11 mouse cellular contexts compared by ENCODE assay signal in genomic region chr16:22622286-22622685, GRCm38 (mm10). TPM values are rescaled to one million over a fixed set of nuclear protein-coding genes. Genes with fewer than 3 reads are reported as not detected.
DNase-seq lines count a peak whose midpoint lies in the region; ATAC-seq and TF ChIP-seq lines count a peak whose summit lies in the region.
"Had no signal": no experiment of that assay in that cellular context is flagged by ENCODE, and none has a peak within 500 bp of the region (broad histone marks: within the 10 kb centered on the region; RNA-seq: fewer than 3 reads in every experiment).

No protein-coding gene starts in this region.

- no peak overlapping the region for H3K4me2 ChIP-seq in hindbrain, embryonic 12.5 days (replicated peaks)
- no peak overlapping the region for H3K4me2 ChIP-seq in lung, embryonic 14.5 days
- H3K4me2 ChIP-seq: heart, embryonic 11.5 days had no signal

- 40% methylated on average over 9 of the region's 9 CpGs for WGBS in hindbrain, embryonic 10.5 days
- WGBS in hindbrain, embryonic 12.5 days, result 39% methylated on average over 9 of the region's 9 CpGs
- WGBS in cerebellum, adult 2 months, result 17% methylated on average over 9 of the region's 9 CpGs
- WGBS in kidney, adult 2 months, result 10% methylated on average over 9 of the region's 9 CpGs
- 22% methylated on average over 9 of the region's 9 CpGs for WGBS in lung, embryonic 14.5 days

- peak; percentile 6 for DNase-seq in hindbrain, embryonic 10.5 days (ENCODE audit: low spot score)
- DNase-seq in cerebellum, adult 2 months, result peak; percentile 63 to 72
- DNase-seq in kidney, adult 2 months, result peak; percentile 90
- peak; percentile 8 for DNase-seq in lung, embryonic 14.5 days
- no peak for DNase-seq in right cerebral cortex, postnatal 4 days
- no peak for DNase-seq in urinary bladder, adult 2 months (ENCODE audit: low spot score)
- DNase-seq in ovary, postnatal 14 days (ENCODE audit: low spot score), result no peak
- DNase-seq: right cerebral cortex, postnatal 25 days had no signal

- no peaks in the 10 kb centered on the region for H3K9me3 ChIP-seq in hindbrain, embryonic 10.5 days
- H3K9me3 ChIP-seq in hindbrain, embryonic 12.5 days (replicated peaks), result no peaks in the 10 kb centered on the region
- H3K9me3 ChIP-seq in lung, embryonic 14.5 days (ENCODE audit: low read depth, low read length), result no peaks in the 10 kb centered on the region

- ATAC-seq in hindbrain, embryonic 12.5 days (ENCODE audit: low FRiP score), result no peak
- ATAC-seq in lung, embryonic 14.5 days (ENCODE audit: insufficient read depth), result no peak
- ATAC-seq: forebrain, embryonic 14.5 days had no signal

- no peaks in the 10 kb centered on the region for H3K36me3 ChIP-seq in hindbrain, embryonic 10.5 days
- H3K36me3 ChIP-seq in hindbrain, embryonic 12.5 days, result no peaks in the 10 kb centered on the region
- H3K36me3 ChIP-seq in kidney, adult 2 months (ENCODE audit: control insufficient read depth, insufficient read depth, low read length), result no peaks in the 10 kb centered on the region
- H3K36me3 ChIP-seq in lung, embryonic 14.5 days (ENCODE audit: insufficient read depth), result no peaks in the 10 kb centered on the region

- H3K27me3 ChIP-seq in hindbrain, embryonic 10.5 days (ENCODE audit: insufficient read depth, poor library complexity, severe bottlenecking), result peaks cover 4% of the 10 kb centered on the region
- H3K27me3 ChIP-seq in hindbrain, embryonic 12.5 days, result no peaks in the 10 kb centered on the region
- no peaks in the 10 kb centered on the region for H3K27me3 ChIP-seq in cerebellum, adult 2 months (ENCODE audit: control insufficient read depth, insufficient read depth, low read length)
- no peaks in the 10 kb centered on the region for H3K27me3 ChIP-seq in kidney, adult 2 months (replicated peaks; ENCODE audit: control insufficient read depth, insufficient read depth, low read length)
- no peaks in the 10 kb centered on the region; the same call in 1 of the 2 replicates for H3K27me3 ChIP-seq in lung, embryonic 14.5 days (ENCODE audit: insufficient read depth, low read length)

- H3K4me3 ChIP-seq in hindbrain, embryonic 10.5 days, result no peak overlapping the region
- H3K4me3 ChIP-seq in hindbrain, embryonic 12.5 days, result no peak overlapping the region
- H3K4me3 ChIP-seq in cerebellum, adult 2 months (replicated peaks; ENCODE audit: insufficient read depth, low read depth, low read length), result no peak overlapping the region
- no peak overlapping the region for H3K4me3 ChIP-seq in kidney, adult 2 months (ENCODE audit: insufficient read depth, low read depth, low read length)
- no peak overlapping the region for H3K4me3 ChIP-seq in lung, embryonic 14.5 days (ENCODE audit: low read depth, low read length)

- H3K4me1 ChIP-seq in hindbrain, embryonic 10.5 days (replicated peaks), result peaks cover 12% of the 10 kb centered on the region
- no peaks in the 10 kb centered on the region for H3K4me1 ChIP-seq in hindbrain, embryonic 12.5 days
- peaks cover 17% of the 10 kb centered on the region; the same call in 1 of the 2 replicates for H3K4me1 ChIP-seq in cerebellum, adult 2 months (ENCODE audit: control insufficient read depth, insufficient read depth, low read length)
- peaks cover 5% of the 10 kb centered on the region; the same call in 1 of the 2 replicates for H3K4me1 ChIP-seq in kidney, adult 2 months (ENCODE audit: control insufficient read depth, insufficient read depth, low read length)
- no peaks in the 10 kb centered on the region for H3K4me1 ChIP-seq in lung, embryonic 14.5 days (ENCODE audit: insufficient read depth)

- H3K9ac ChIP-seq in hindbrain, embryonic 12.5 days, result no peak overlapping the region
- H3K9ac ChIP-seq in lung, embryonic 14.5 days, result no peak overlapping the region

- no peak for TF ChIP-seq POLR2A in cerebellum, adult 2 months (IDR thresholded peaks at IDR 0.05; ENCODE audit: borderline replicate concordance, insufficient read depth, low read length)
- TF ChIP-seq POLR2A in kidney, adult 2 months (IDR thresholded peaks at IDR 0.05; ENCODE audit: low read depth, low read length), result no peak

- no peak overlapping the region for H3K27ac ChIP-seq in hindbrain, embryonic 10.5 days
- no peak overlapping the region for H3K27ac ChIP-seq in hindbrain, embryonic 12.5 days
- no peak overlapping the region for H3K27ac ChIP-seq in cerebellum, adult 2 months (ENCODE audit: insufficient read depth, low read length)
- no peak overlapping the region for H3K27ac ChIP-seq in kidney, adult 2 months (ENCODE audit: insufficient read depth, low read depth, low read length)
- H3K27ac ChIP-seq in lung, embryonic 14.5 days (ENCODE audit: low read depth), result no peak overlapping the region

- TF ChIP-seq CTCF in cerebellum, adult 2 months (IDR thresholded peaks at IDR 0.05; ENCODE audit: borderline replicate concordance, insufficient read depth, low read depth, low read length), result no peak
- TF ChIP-seq CTCF in kidney, adult 2 months (conservative IDR thresholded peaks at IDR 0.05; ENCODE audit: insufficient read depth, insufficient read length, low read depth, low read length), result no peak
- TF ChIP-seq CTCF in lung, embryonic 14.5 days (IDR thresholded peaks at IDR 0.05; ENCODE audit: low read depth), result no peak

RNA-seq across cellular contexts. Expression of gene Dgkg, which starts 34.7 kb away (rescaled TPM):
- polyA plus RNA-seq in hindbrain, embryonic 10.5 days (2016; fragmentation: Nextera tagmentation; extraction: Ambion mirVana), result 0.14 and 0.20 TPM in 2 replicates
- polyA plus RNA-seq in hindbrain, embryonic 12.5 days (2016; fragmentation: Nextera tagmentation; extraction: Ambion mirVana), result 0.17 and 0.31 TPM in 2 replicates
- polyA plus RNA-seq in cerebellum, adult 2 months (2012; rRNA removed), result 44.3 and 50.3 TPM in 2 replicates
- polyA plus RNA-seq in kidney, adult 2 months (2012; rRNA removed), result 1.2 and 1.4 TPM in 2 replicates
- polyA plus RNA-seq in lung, embryonic 14.5 days (2014; fragmentation: Nextera tagmentation; extraction: Ambion mirVana), result 0.49 and 0.83 TPM in 2 replicates
- 0.52 and 0.81 TPM in 2 replicates for polyA plus RNA-seq in urinary bladder, adult 2 months (2012; rRNA removed)

Comparison
In these comparisons a context has a peak if more than half of its experiments do, and no peak if none do; other contexts are left out.
1. DNase-seq: peak in hindbrain, embryonic 10.5 days (single experiment), cerebellum, adult 2 months (2 of 2), kidney, adult 2 months (single experiment) and lung, embryonic 14.5 days (single experiment); none in right cerebral cortex, postnatal 4 days (single experiment), urinary bladder, adult 2 months (single experiment) and ovary, postnatal 14 days (single experiment).
2. RNA of gene Dgkg, which starts 34.7 kb away (polyA plus RNA-seq): 44.3 to 50.3 TPM in cerebellum, adult 2 months; 1.2 to 1.4 TPM in kidney, adult 2 months, 0.52 to 0.81 TPM in urinary bladder, adult 2 months, 0.49 to 0.83 TPM in lung, embryonic 14.5 days, 0.14 to 0.20 TPM in hindbrain, embryonic 10.5 days and 0.17 to 0.31 TPM in hindbrain, embryonic 12.5 days; every median in the first group is over 10 times any median in the second.